Mouse (Mus musculus) heart, embryonic 15.5 days (tissue): ENCODE results near the gene Lclat1. TPM values are rescaled to one million over a fixed set of nuclear protein-coding genes. Genes with fewer than 3 reads are reported as not detected.
A peak's percentile ranks its signal among the peaks of the same experiment; 100 is the strongest.

ENCODE experiments used
- ATAC-seq: fragments of 200-750 bp; cut with Nextera tagmentation; replicated peaks from 2 replicates; pipeline ENCODE4 v1.8.0; 2017; ENCODE audit warnings: low read depth, moderate TSS enrichment; ENCODE audit not compliant: insufficient number of reproducible peaks, insufficient read depth, low FRiP score
- H3K27ac ChIP-seq: fragments of 300-500 bp; sonication (generic); 2 replicates; pipeline ENCODE4 v1.5.1; 2015; ENCODE audit warnings: mild to moderate bottlenecking, inconsistent platforms
- H3K27me3 ChIP-seq: fragments of 300-500 bp; sonication (generic); 2 replicates; pipeline ENCODE4 v1.6.1; 2015; ENCODE audit warnings: inconsistent platforms
- H3K36me3 ChIP-seq: fragments of 300-500 bp; sonication (generic); 2 replicates; pipeline ENCODE4 v1.6.1; 2015; ENCODE audit warnings: mild to moderate bottlenecking, inconsistent platforms
- H3K4me1 ChIP-seq: fragments of 300-500 bp; sonication (generic); replicated peaks from 2 replicates; pipeline ENCODE4 v1.6.1; 2015; ENCODE audit warnings: inconsistent platforms
- H3K4me2 ChIP-seq: fragments of 300-500 bp; sonication (generic); 2 replicates; pipeline ENCODE4 v1.6.1; 2015; ENCODE audit warnings: inconsistent platforms, mild to moderate bottlenecking, moderate library complexity
- H3K4me3 ChIP-seq: fragments of 300-500 bp; sonication (generic); 2 replicates; pipeline ENCODE4 v1.5.1; 2015; ENCODE audit warnings: mild to moderate bottlenecking, inconsistent platforms
- H3K9ac ChIP-seq: fragments of 300-500 bp; sonication (generic); 2 replicates; pipeline ENCODE4 v1.6.1; 2015; ENCODE audit warnings: mild to moderate bottlenecking, inconsistent platforms
- H3K9me3 ChIP-seq: fragments of 300-500 bp; sonication (generic); replicated peaks from 2 replicates; pipeline ENCODE4 v1.6.1; 2016; ENCODE audit warnings: inconsistent platforms
- WGBS: fragments of 180-500 bp; shearing (Covaris S2); methylation state at CpG from one replicate; pipeline ENCODE4 v1.1.7; 2015; ENCODE audit warnings: mixed read lengths; 5-methylcytosine and 5-hydroxymethylcytosine counted together
- polyA plus RNA-seq: library from polyadenylated mRNA; unstranded; fragments of >200 nt; fragmentation: Nextera tagmentation; extraction: Ambion mirVana; gene quantifications from 2 replicates; pipeline ENCODE4 v1.2.1, GENCODE M21; 2015

Lclat1 gene
- polyA plus RNA-seq, 1 experiment from 2014 or later, result 36.3 TPM

DNA sequence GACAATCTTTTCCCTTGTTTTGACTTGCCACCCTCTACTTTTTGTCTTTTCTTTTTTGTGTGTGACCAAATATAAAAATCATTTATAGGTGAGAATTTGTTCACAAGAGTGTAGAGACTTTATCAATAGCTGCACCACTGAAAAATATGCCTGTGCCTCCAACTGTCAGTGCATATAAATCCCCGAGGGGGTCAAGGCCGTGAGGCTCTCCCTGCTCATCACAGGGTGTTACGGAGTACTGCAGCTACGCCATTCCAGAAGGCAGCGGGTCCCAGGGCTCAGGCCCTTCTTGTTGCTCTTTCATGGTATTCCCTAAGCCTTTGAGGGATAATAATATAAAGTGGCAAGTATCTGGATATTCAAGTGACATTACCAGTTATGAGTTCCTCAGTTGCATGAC is 62.4 kb downstream of the Lclat1 start:
- 82% methylated on average over 5 of the region's 5 CpGs for WGBS
- H3K27ac ChIP-seq, result no peak overlapping the region
- peaks cover 12% of the 10 kb centered on the region for H3K4me1 ChIP-seq
- H3K9me3 ChIP-seq, result no peaks in the 10 kb centered on the region
- no peak for ATAC-seq
- H3K27me3 ChIP-seq, result no peaks in the 10 kb centered on the region
- no peak overlapping the region for H3K4me2 ChIP-seq
- H3K4me3 ChIP-seq, result no peak overlapping the region
- H3K9ac ChIP-seq, result no peak overlapping the region
- H3K36me3 ChIP-seq, result peaks cover 11% of the 10 kb centered on the region

DNA sequence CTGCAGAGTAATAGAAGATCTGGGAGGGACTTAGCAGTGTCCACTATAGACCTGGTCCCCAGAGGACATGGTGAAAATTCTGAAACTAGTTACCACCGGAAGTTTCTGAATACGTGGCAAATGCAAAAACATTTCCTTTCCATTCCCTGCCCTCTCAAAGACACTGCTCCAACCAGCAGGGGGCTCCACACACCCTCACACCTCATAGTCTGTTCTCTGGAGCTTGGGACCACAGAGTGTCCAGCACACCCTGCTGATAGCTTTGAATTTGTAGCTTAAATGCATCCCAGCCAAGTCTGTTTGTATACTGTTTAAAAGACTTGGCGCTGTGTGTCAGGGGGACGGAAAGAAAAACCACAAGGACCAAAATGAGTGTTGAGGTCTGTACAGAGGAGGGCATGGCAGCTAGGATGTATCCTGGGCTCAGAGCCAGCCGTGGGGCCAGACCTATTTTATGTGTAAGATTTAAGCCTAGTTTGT is 66.3 kb downstream of the Lclat1 start:
- Histone ChIP-seq H3K9me3 (no peaks in the 10 kb centered on the region), H3K4me1 (peaks cover 22% of the 10 kb centered on the region), H3K27ac (peak overlapping the region; percentile 62), H3K9ac (no peak overlapping the region), H3K36me3 (peaks cover 7% of the 10 kb centered on the region; the same call in 1 of the 2 replicates), H3K4me3 (no peak overlapping the region), H3K4me2 (no peak overlapping the region), H3K27me3 (no peaks in the 10 kb centered on the region)
- 40% methylated on average over 5 of the region's 5 CpGs for WGBS
- ATAC-seq, result peak; percentile 53; the same call in 1 of the 2 replicates

DNA sequence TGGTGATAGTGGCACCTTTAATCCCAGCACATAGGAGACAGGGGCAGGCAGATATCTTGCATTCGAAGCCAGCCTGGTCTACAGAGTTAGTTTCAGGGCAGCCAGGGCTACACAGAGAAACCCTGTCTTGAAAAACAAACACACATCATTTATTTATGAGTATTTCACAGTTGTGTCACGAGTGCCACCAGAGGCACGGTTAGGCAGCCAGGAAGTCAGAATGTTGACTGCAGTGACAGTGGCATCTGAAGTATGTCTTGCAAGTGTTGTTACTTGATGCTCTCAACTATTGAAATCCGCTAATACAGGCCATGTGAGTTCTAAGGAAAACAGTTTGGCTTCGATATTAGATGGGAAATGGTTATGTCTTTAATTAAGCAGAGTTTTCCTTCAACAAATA is 67.9 kb downstream of the Lclat1 start:
- Histone ChIP-seq H3K27ac (peak overlapping the region; percentile 20), H3K4me1 (peaks cover 20% of the 10 kb centered on the region), H3K36me3 (0 out of 2 replicates have a peak, but pooled peaks cover under 1% of the 10 kb centered on the region), H3K4me2 (no peak overlapping the region), H3K4me3 (no peak overlapping the region), H3K9me3 (no peaks in the 10 kb centered on the region), H3K9ac (no peak overlapping the region), H3K27me3 (no peaks in the 10 kb centered on the region)
- no peak for ATAC-seq
- WGBS, result 46% methylated on average over 5 of the region's 5 CpGs

DNA sequence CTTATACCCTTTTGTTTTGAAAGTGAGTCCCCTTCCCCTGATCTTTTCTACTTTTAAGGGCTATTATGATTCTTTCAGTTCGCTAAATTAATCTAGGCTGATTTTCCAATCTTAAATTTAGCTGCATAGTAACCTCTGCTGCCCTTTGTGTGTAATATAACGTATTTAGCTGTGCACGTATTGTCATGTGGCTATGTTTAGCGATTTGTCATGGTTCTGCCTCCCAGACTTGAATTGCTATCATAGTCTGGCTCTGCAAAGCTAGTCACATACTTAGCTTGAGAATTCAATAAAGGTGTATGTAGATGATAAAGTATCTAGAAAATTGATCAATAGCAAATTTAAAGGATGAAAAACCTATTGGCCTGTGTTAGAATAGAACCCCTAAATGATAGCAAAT is 69.3 kb downstream of the Lclat1 start:
- peaks cover 20% of the 10 kb centered on the region for H3K4me1 ChIP-seq
- WGBS, result 49% methylated on average over 4 of the region's 4 CpGs
- no peaks in the 10 kb centered on the region for H3K27me3 ChIP-seq
- peak overlapping the region; percentile 85 for H3K27ac ChIP-seq
- H3K36me3 ChIP-seq, result no peaks in the 10 kb centered on the region
- peak overlapping the region; percentile 23; the same call in 1 of the 2 replicates for H3K4me2 ChIP-seq
- no peak overlapping the region for H3K9ac ChIP-seq
- no peaks in the 10 kb centered on the region for H3K9me3 ChIP-seq
- no peak overlapping the region for H3K4me3 ChIP-seq
- no peak; the same call in 1 of the 2 replicates for ATAC-seq

DNA sequence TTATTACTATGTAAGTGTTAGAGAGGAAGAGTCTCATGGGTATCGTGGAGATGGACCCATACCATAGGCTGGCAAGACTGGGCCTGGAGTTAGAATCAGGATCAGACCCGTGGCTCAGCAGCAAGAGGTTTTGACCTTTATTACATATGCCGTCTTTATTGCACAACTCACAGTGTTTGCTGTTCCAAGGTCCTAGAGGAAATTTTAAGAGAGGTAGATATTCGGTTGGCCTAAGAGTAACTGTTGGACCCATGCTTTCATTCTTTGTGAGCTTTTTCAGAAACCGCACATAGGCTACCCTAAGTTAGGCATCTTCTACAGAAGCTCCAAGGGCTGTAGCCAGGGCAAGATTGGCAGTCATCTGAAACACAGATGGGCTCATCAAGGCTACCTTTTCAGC is 79.1 kb downstream of the Lclat1 start:
- H3K27me3 ChIP-seq, result no peaks in the 10 kb centered on the region
- H3K27ac ChIP-seq, result no peak overlapping the region
- no peak overlapping the region for H3K4me3 ChIP-seq
- 91% methylated on average over 5 of the region's 5 CpGs for WGBS
- no peak overlapping the region for H3K4me2 ChIP-seq
- peaks cover 6% of the 10 kb centered on the region; the same call in 1 of the 2 replicates for H3K36me3 ChIP-seq
- no peak for ATAC-seq
- no peak overlapping the region for H3K9ac ChIP-seq
- H3K9me3 ChIP-seq, result no peaks in the 10 kb centered on the region
- 0 out of 2 replicates have a peak, but pooled peaks cover 2% of the 10 kb centered on the region for H3K4me1 ChIP-seq

DNA sequence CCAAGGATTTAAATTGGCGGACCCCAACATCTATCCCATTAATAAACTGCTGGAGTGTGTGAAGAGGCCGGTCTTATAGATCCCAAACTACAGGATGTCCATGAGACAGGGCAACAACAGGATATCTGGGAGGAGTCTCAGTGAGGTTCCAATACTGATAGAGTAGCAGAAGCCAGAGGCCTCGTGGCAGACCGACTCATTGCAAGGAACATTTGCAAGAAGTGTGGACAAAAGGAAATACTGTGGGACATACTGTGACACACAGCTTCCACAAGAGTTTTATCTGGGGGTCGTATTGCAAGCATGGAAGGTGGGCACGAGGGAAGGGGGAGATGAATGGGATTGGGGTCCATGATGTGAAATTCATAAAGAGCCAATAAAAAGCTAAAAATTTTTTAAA is 86.4 kb downstream of the Lclat1 start:
- Histone ChIP-seq H3K9me3 (no peaks in the 10 kb centered on the region), H3K27me3 (no peaks in the 10 kb centered on the region), H3K9ac (no peak overlapping the region), H3K36me3 (peaks cover 8% of the 10 kb centered on the region; the same call in 1 of the 2 replicates), H3K4me2 (no peak overlapping the region), H3K4me1 (no peaks in the 10 kb centered on the region), H3K4me3 (no peak overlapping the region), H3K27ac (no peak overlapping the region)
- ATAC-seq, result no peak
- 70% methylated on average over 6 of the region's 6 CpGs for WGBS

DNA sequence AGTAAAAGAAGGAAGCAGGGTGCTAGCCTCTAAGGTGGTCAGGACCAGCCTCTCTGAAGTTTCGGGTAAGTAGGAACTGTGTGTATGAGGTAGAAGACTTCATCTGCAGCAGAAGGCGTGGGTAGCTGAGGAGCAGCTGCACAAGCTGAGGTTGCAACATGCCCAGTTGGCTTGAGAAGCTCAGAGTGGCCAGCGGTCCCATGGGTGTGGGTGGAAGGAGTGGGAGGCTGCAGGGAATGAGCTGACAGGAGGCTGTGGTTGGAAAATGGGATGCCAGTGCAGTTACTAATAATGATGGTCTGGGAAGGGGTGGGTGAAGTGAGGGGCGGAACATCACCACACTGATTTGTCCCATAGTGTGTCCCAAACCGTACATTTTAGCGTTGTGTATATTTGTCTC is 86.8 kb downstream of the Lclat1 start:
- ATAC-seq, result no peak
- Histone ChIP-seq H3K36me3 (peaks cover 8% of the 10 kb centered on the region; the same call in 1 of the 2 replicates), H3K27ac (no peak overlapping the region), H3K9me3 (no peaks in the 10 kb centered on the region), H3K27me3 (no peaks in the 10 kb centered on the region), H3K9ac (no peak overlapping the region), H3K4me3 (no peak overlapping the region), H3K4me2 (no peak overlapping the region), H3K4me1 (no peaks in the 10 kb centered on the region)
- WGBS, result 84% methylated on average over 6 of the region's 6 CpGs

DNA sequence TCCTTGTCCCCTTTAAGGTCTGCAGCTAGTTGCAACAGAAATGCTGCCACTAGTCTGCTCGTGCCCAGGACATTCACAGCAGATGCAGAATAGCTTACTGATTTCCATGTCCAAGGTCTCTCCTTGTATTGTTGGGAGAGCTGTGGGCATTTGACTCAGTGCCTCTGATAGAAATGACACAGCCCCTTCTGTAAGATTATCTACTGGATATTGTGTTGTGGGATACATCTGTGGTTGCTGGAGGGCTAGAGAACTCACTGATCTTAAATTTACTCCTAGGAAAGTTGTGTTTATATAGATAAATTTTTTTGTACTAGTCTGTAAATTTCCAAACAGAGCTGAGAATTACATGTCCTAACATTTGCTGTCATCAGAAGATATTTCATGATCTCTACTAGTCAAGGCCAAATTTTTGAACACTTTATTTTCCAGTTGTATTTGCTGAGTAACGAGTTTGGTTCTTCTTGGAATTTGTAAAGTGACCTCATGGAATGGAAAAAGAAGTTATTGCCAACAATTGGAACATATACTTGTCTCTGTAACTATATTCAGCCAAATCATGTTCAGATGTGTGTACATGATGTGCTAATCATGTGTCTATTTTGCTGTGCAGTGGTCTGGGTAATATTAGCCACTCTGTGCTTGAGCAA is 87.4 kb downstream of the Lclat1 start:
- Histone ChIP-seq H3K9me3 (no peaks in the 10 kb centered on the region), H3K4me2 (no peak overlapping the region), H3K36me3 (peaks cover 2% of the 10 kb centered on the region; the same call in 1 of the 2 replicates), H3K27ac (no peak overlapping the region; the same call in 1 of the 2 replicates), H3K9ac (no peak overlapping the region), H3K4me3 (no peak overlapping the region), H3K27me3 (no peaks in the 10 kb centered on the region), H3K4me1 (peaks cover 2% of the 10 kb centered on the region; the same call in 1 of the 2 replicates)
- no peak for ATAC-seq
- WGBS, result 68% methylated on average over 2 of the region's 2 CpGs

DNA sequence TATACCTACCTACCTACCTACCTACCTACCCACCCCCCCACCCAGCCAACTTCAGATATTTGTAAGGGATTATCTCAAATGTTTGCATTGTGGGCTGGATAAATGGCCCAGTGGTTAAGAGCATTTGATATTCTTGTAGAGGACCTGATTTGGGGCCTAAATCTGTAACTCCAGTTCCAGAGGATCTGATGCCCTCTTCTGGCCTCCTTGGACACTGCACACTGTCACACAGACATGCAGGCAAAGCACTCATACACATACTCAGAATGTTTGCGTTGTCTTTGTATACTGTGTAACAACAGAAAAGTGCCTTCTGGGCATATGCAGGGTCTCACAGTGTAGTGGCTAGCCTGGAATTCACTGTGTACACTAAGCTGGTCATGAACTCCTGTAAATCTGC is 88.4 kb downstream of the Lclat1 start:
- Histone ChIP-seq H3K36me3 (peaks cover 2% of the 10 kb centered on the region; the same call in 1 of the 2 replicates), H3K4me1 (peaks cover 9% of the 10 kb centered on the region; the same call in 1 of the 2 replicates)

DNA sequence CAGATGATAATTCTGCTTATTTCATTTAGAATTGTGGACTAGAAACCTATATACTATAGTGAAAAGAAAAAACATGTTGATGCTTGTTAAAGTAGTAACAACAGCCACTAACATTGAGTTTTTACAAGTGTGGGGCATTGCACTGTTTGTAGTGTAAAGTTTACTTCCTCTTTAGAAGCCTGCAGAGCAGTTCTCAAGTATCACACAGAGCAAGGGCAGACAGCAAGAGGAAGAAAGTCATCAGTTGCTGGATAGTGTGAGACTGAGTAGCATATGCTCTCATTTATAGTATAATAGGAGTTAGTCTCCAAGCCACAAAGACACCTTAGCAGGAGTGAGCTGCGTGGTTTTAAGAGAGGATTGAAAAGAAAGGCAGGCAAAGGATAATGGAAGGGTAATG is 89.9 kb downstream of the Lclat1 start:
- ATAC-seq, result no peak
- Histone ChIP-seq H3K4me1 (peaks cover 10% of the 10 kb centered on the region; the same call in 1 of the 2 replicates), H3K9me3 (no peaks in the 10 kb centered on the region), H3K27ac (no peak overlapping the region), H3K4me2 (no peak overlapping the region), H3K4me3 (no peak overlapping the region), H3K36me3 (peaks cover 4% of the 10 kb centered on the region; the same call in 1 of the 2 replicates), H3K9ac (no peak overlapping the region), H3K27me3 (no peaks in the 10 kb centered on the region)
- 71% methylated on average over 1 of the region's 1 CpGs for WGBS

More for the DNA sequence above, 88.4 kb downstream of the Lclat1 start:
- no peaks in the 10 kb centered on the region for H3K9me3 ChIP-seq
- no peaks in the 10 kb centered on the region for H3K27me3 ChIP-seq
- H3K4me3 ChIP-seq, result no peak overlapping the region
- no peak overlapping the region for H3K4me2 ChIP-seq
- no peak for ATAC-seq
- H3K9ac ChIP-seq, result no peak overlapping the region
- H3K27ac ChIP-seq, result no peak overlapping the region
- WGBS, result 97% methylated on average over 1 of the region's 1 CpGs

DNA sequence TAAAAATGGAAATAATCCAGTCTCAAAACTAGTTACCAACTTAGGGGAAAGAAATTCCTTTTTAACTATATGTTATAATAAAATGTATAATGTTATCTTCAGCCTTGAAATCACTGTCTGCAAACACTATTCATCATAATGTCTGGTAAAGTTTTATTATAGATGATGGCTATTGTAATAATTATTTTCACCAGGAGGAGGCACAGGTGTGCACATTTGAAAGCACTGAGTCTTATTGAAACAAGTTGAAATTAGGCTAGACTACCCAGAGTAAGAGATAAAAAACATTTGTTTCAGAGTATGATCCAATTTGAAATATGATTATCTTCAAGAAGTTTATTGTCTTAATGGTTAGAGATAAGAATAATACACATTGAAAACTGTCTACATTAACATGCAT is 91.6 kb downstream of the Lclat1 start:
- no peak overlapping the region for H3K4me2 ChIP-seq
- H3K9ac ChIP-seq, result no peak overlapping the region
- no peak overlapping the region for H3K4me3 ChIP-seq
- no peaks in the 10 kb centered on the region for H3K27me3 ChIP-seq
- no peaks in the 10 kb centered on the region for H3K9me3 ChIP-seq
- peaks cover 8% of the 10 kb centered on the region; the same call in 1 of the 2 replicates for H3K36me3 ChIP-seq
- ATAC-seq, result no peak
- peak overlapping the region; percentile 83; the same call in 1 of the 2 replicates for H3K27ac ChIP-seq
- H3K4me1 ChIP-seq, result peaks cover 17% of the 10 kb centered on the region; the same call in 1 of the 2 replicates
